Mouse (Mus musculus) neural tube, embryonic 12.5 days (tissue): ENCODE measurements around the gene Pde2a. TPM values are rescaled to one million over a fixed set of nuclear protein-coding genes. Genes with fewer than 3 reads are reported as not detected.

Source experiments
- ATAC-seq: fragments of 200-750 bp; cut with Nextera tagmentation; 2 replicates; pipeline ENCODE4 v1.8.0; 2017; ENCODE audit warnings: low read depth, mild to moderate bottlenecking, moderate TSS enrichment, moderate library complexity; ENCODE audit not compliant: low FRiP score
- H3K27ac ChIP-seq: fragments of 300-500 bp; sonication (generic); 2 replicates; pipeline ENCODE4 v1.5.1; 2016
- H3K27me3 ChIP-seq: fragments of 300-500 bp; sonication (generic); replicated peaks from 2 replicates; pipeline ENCODE4 v1.6.1; 2016; ENCODE audit warnings: mild to moderate bottlenecking
- H3K36me3 ChIP-seq: fragments of 300-500 bp; sonication (generic); 2 replicates; pipeline ENCODE4 v1.6.1; 2016; ENCODE audit warnings: mild to moderate bottlenecking
- H3K4me1 ChIP-seq: fragments of 300-500 bp; sonication (generic); 2 replicates; pipeline ENCODE4 v1.6.1; 2016
- H3K4me2 ChIP-seq: fragments of 300-500 bp; sonication (generic); replicated peaks from 2 replicates; pipeline ENCODE4 v1.6.1; 2016; ENCODE audit warnings: mild to moderate bottlenecking
- H3K4me3 ChIP-seq: fragments of 300-500 bp; sonication (generic); 2 replicates; pipeline ENCODE4 v1.5.1; 2016
- H3K9ac ChIP-seq: fragments of 300-500 bp; sonication (generic); 2 replicates; pipeline ENCODE4 v1.6.1; 2016; ENCODE audit warnings: mild to moderate bottlenecking
- H3K9me3 ChIP-seq: fragments of 300-500 bp; sonication (generic); 2 replicates; pipeline ENCODE4 v1.6.1; 2016; ENCODE audit warnings: mild to moderate bottlenecking
- WGBS: fragments of 180-500 bp; shearing (Covaris S2); methylation state at CpG from one replicate; pipeline ENCODE4 v1.1.7; 2016; 5-methylcytosine and 5-hydroxymethylcytosine counted together
- polyA plus RNA-seq: library from polyadenylated mRNA; unstranded; fragments of >200 nt; fragmentation: Nextera tagmentation; extraction: Ambion mirVana; gene quantifications from 2 replicates; pipeline ENCODE4 v1.2.1, GENCODE M21; 2016

The Pde2a gene
- polyA plus RNA-seq, 1 experiment from 2014 or later: 40.0 TPM

- Histone ChIP-seq H3K9ac (no peak overlapping the region), H3K4me3 (no peak overlapping the region), H3K27ac (no peak overlapping the region), H3K9me3 (no peaks in the 10 kb centered on the region), H3K27me3 (no peaks in the 10 kb centered on the region), H3K4me1 (0 out of 2 replicates have a peak, but pooled peaks cover 7% of the 10 kb centered on the region), H3K36me3 (no peaks in the 10 kb centered on the region), H3K4me2 (no peak overlapping the region)
- no peak for ATAC-seq
- 49% methylated on average over 6 of the region's 6 CpGs for WGBS
These were observed 36.2 kb upstream of the Pde2a start for GRCm38 (mm10) chr7:101385331-101385733.

- Histone ChIP-seq H3K9ac (no peak overlapping the region), H3K9me3 (no peaks in the 10 kb centered on the region), H3K4me3 (no peak overlapping the region), H3K4me2 (no peak overlapping the region), H3K36me3 (no peaks in the 10 kb centered on the region), H3K27me3 (no peaks in the 10 kb centered on the region), H3K27ac (no peak overlapping the region), H3K4me1 (0 out of 2 replicates have a peak, but pooled peaks cover 7% of the 10 kb centered on the region)
- WGBS: 64% methylated on average over 10 of the region's 10 CpGs
- ATAC-seq: no peak
These were observed 35.5 kb upstream of the Pde2a start for GRCm38 (mm10) chr7:101385866-101386452.

- H3K4me2 ChIP-seq: no peak overlapping the region
- H3K9ac ChIP-seq: no peak overlapping the region
- H3K4me1 ChIP-seq: peaks cover 15% of the 10 kb centered on the region; the same call in 1 of the 2 replicates
- ATAC-seq: no peak
- H3K36me3 ChIP-seq: no peaks in the 10 kb centered on the region
- no peaks in the 10 kb centered on the region for H3K9me3 ChIP-seq
- no peaks in the 10 kb centered on the region for H3K27me3 ChIP-seq
- no peak overlapping the region for H3K27ac ChIP-seq
- no peak overlapping the region for H3K4me3 ChIP-seq
- 91% methylated on average over 6 of the region's 6 CpGs for WGBS
These were observed 32.2 kb upstream of the Pde2a start for GRCm38 (mm10) chr7:101389256-101389655.

GRCm38 (mm10) chr7:101391909-101392479 lies 29.5 kb upstream of the Pde2a start:
- Histone ChIP-seq H3K27ac (no peak overlapping the region), H3K36me3 (no peaks in the 10 kb centered on the region), H3K4me3 (no peak overlapping the region), H3K9me3 (no peaks in the 10 kb centered on the region), H3K27me3 (no peaks in the 10 kb centered on the region), H3K4me1 (peaks cover 8% of the 10 kb centered on the region; the same call in 1 of the 2 replicates), H3K4me2 (no peak overlapping the region), H3K9ac (no peak overlapping the region)
- ATAC-seq: no peak
- 81% methylated on average over 4 of the region's 4 CpGs for WGBS

GRCm38 (mm10) chr7:101393015-101393414 lies 28.5 kb upstream of the Pde2a start:
- Histone ChIP-seq H3K27ac (no peak overlapping the region), H3K4me3 (no peak overlapping the region), H3K4me1 (peaks cover 8% of the 10 kb centered on the region; the same call in 1 of the 2 replicates), H3K36me3 (no peaks in the 10 kb centered on the region), H3K9me3 (no peaks in the 10 kb centered on the region), H3K27me3 (no peaks in the 10 kb centered on the region), H3K9ac (no peak overlapping the region), H3K4me2 (no peak overlapping the region)
- ATAC-seq: no peak
- 64% methylated on average over 4 of the region's 4 CpGs for whole genome bisulfite sequencing

GRCm38 (mm10) chr7:101393694-101394504 lies 27.6 kb upstream of the Pde2a start:
- ATAC-seq: no peak
- H3K27ac ChIP-seq: no peak overlapping the region
- H3K4me3 ChIP-seq: no peak overlapping the region
- no peaks in the 10 kb centered on the region for H3K36me3 ChIP-seq
- 38% methylated on average over 8 of the region's 8 CpGs for WGBS
- H3K4me2 ChIP-seq: no peak overlapping the region
- no peak overlapping the region for H3K9ac ChIP-seq
- peaks cover 8% of the 10 kb centered on the region; the same call in 1 of the 2 replicates for H3K4me1 ChIP-seq
- no peaks in the 10 kb centered on the region for H3K27me3 ChIP-seq
- H3K9me3 ChIP-seq: no peaks in the 10 kb centered on the region

GRCm38 (mm10) chr7:101394569-101394968 lies 26.9 kb upstream of the Pde2a start:
- Histone ChIP-seq H3K27ac (no peak overlapping the region), H3K9ac (no peak overlapping the region), H3K4me2 (no peak overlapping the region), H3K36me3 (no peaks in the 10 kb centered on the region), H3K9me3 (no peaks in the 10 kb centered on the region), H3K27me3 (no peaks in the 10 kb centered on the region), H3K4me1 (peaks cover 8% of the 10 kb centered on the region; the same call in 1 of the 2 replicates), H3K4me3 (no peak overlapping the region)
- WGBS: 58% methylated on average over 3 of the region's 3 CpGs
- no peak for ATAC-seq

GRCm38 (mm10) chr7:101395471-101395870 lies 26.0 kb upstream of the Pde2a start:
- no peaks in the 10 kb centered on the region for H3K9me3 ChIP-seq
- H3K4me3 ChIP-seq: no peak overlapping the region
- H3K36me3 ChIP-seq: no peaks in the 10 kb centered on the region
- no peaks in the 10 kb centered on the region for H3K27me3 ChIP-seq
- no peak overlapping the region for H3K4me2 ChIP-seq
- no peak overlapping the region for H3K27ac ChIP-seq
- no peak for ATAC-seq
- no peak overlapping the region for H3K9ac ChIP-seq
- peaks cover 8% of the 10 kb centered on the region; the same call in 1 of the 2 replicates for H3K4me1 ChIP-seq
- WGBS: 90% methylated on average over 2 of the region's 2 CpGs

GRCm38 (mm10) chr7:101397175-101397574 lies 24.3 kb upstream of the Pde2a start:
- H3K36me3 ChIP-seq: no peaks in the 10 kb centered on the region
- no peak overlapping the region for H3K4me2 ChIP-seq
- H3K27me3 ChIP-seq: no peaks in the 10 kb centered on the region
- no peak overlapping the region for H3K27ac ChIP-seq
- no peak overlapping the region for H3K9ac ChIP-seq
- no peak for ATAC-seq
- no peaks in the 10 kb centered on the region for H3K9me3 ChIP-seq
- H3K4me1 ChIP-seq: peaks cover 8% of the 10 kb centered on the region; the same call in 1 of the 2 replicates
- no peak overlapping the region for H3K4me3 ChIP-seq
- 84% methylated on average over 4 of the region's 4 CpGs for WGBS

- H3K27me3 ChIP-seq: no peaks in the 10 kb centered on the region
- no peaks in the 10 kb centered on the region for H3K4me1 ChIP-seq
- no peaks in the 10 kb centered on the region for H3K36me3 ChIP-seq
- H3K9ac ChIP-seq: no peak overlapping the region
- no peak overlapping the region for H3K27ac ChIP-seq
- ATAC-seq: no peak
- 89% methylated on average over 7 of the region's 7 CpGs for WGBS
- no peak overlapping the region for H3K4me2 ChIP-seq
- H3K4me3 ChIP-seq: no peak overlapping the region
- H3K9me3 ChIP-seq: no peaks in the 10 kb centered on the region
These were observed 20.0 kb upstream of the Pde2a start for GRCm38 (mm10) chr7:101401510-101401909.

- no peaks in the 10 kb centered on the region for H3K9me3 ChIP-seq
- 94% methylated on average over 5 of the region's 5 CpGs for WGBS
- H3K4me2 ChIP-seq: no peak overlapping the region
- no peaks in the 10 kb centered on the region for H3K27me3 ChIP-seq
- H3K4me3 ChIP-seq: no peak overlapping the region
- no peak for ATAC-seq
- H3K4me1 ChIP-seq: no peaks in the 10 kb centered on the region
- no peak overlapping the region for H3K27ac ChIP-seq
- H3K9ac ChIP-seq: no peak overlapping the region
- H3K36me3 ChIP-seq: no peaks in the 10 kb centered on the region
These were observed 17.7 kb upstream of the Pde2a start for GRCm38 (mm10) chr7:101403831-101404230.

- no peak for ATAC-seq
- Histone ChIP-seq H3K4me2 (no peak within 1 kb of the TSS), H3K4me3 (no peak within 1 kb of the TSS), H3K36me3 (no peaks in the 10 kb centered on the region), H3K9ac (no peak within 1 kb of the TSS), H3K9me3 (no peaks in the 10 kb centered on the region), H3K27me3 (no peaks in the 10 kb centered on the region), H3K4me1 (peaks cover 13% of the 10 kb centered on the region), H3K27ac (no peak within 1 kb of the TSS)
- 84% methylated on average over 11 of the region's 11 CpGs for WGBS
These were observed 11.1 kb upstream of the Pde2a start, which contains the start of gene Gm45837 for GRCm38 (mm10) chr7:101410267-101410936. Gene Gm45837, plus strand, starts transcription at chr7:101410886.
